8 mouse cellular contexts compared by ENCODE assay signal in genomic region chr1:69688118-69688517, GRCm38 (mm10). TPM values are rescaled to one million over a fixed set of nuclear protein-coding genes. Genes with fewer than 3 reads are reported as not detected.
DNase-seq lines count a peak whose midpoint lies in the region; ATAC-seq and TF ChIP-seq lines count a peak whose summit lies in the region.

No protein-coding gene starts in this region.

- 2% methylated on average over 4 of the region's 4 CpGs for WGBS in heart, embryonic 15.5 days
- WGBS in liver, embryonic 16.5 days (ENCODE audit: insufficient replicate concordance), result 7% methylated on average over 4 of the region's 4 CpGs

- peak overlapping the region; percentile 82 for H3K4me2 ChIP-seq in heart, embryonic 15.5 days
- H3K4me2 ChIP-seq in liver, embryonic 16.5 days (ENCODE audit: low read depth, low read length), result peak overlapping the region; percentile 88

- ATAC-seq in heart, embryonic 15.5 days (replicated peaks; ENCODE audit: insufficient number of reproducible peaks, insufficient read depth, low FRiP score, low read depth), result no peak
- no peak for ATAC-seq in liver, embryonic 16.5 days (ENCODE audit: low read depth)

- H3K4me3 ChIP-seq in gastrocnemius, adult 2 months, result peak overlapping the region; percentile 94
- H3K4me3 ChIP-seq in heart, embryonic 15.5 days, result peak overlapping the region; percentile 67
- H3K4me3 ChIP-seq in liver, embryonic 16.5 days (ENCODE audit: low read depth, low read length), result peak overlapping the region; percentile 80

- TF ChIP-seq CTCF in gastrocnemius, adult 2 months (IDR thresholded peaks at IDR 0.05), result no peak

- H3K9me3 ChIP-seq in heart, embryonic 15.5 days (replicated peaks), result no peaks in the 10 kb centered on the region
- no peaks in the 10 kb centered on the region for H3K9me3 ChIP-seq in liver, embryonic 16.5 days (replicated peaks; ENCODE audit: control insufficient read depth, low read length)

- intact Hi-C loops in gastrocnemius, adult 2 months (cut with DNase I), result loop anchor here (5.0 kb wide), 3 partner anchors 46 to 446 kb away; no protein-coding TSS in a partner anchor

- H3K27ac ChIP-seq in gastrocnemius, adult 2 months, result peak overlapping the region; percentile 99
- peak overlapping the region; percentile 88; the same call in 1 of the 2 replicates for H3K27ac ChIP-seq in heart, embryonic 15.5 days
- H3K27ac ChIP-seq in liver, embryonic 16.5 days (ENCODE audit: low read length), result no peak overlapping the region

- peak overlapping the region; percentile 68 for H3K9ac ChIP-seq in heart, embryonic 15.5 days
- H3K9ac ChIP-seq in liver, embryonic 16.5 days (ENCODE audit: low read depth, low read length), result no peak overlapping the region

- peaks cover 8% of the 10 kb centered on the region for H3K4me1 ChIP-seq in heart, embryonic 15.5 days (replicated peaks)
- peaks cover 3% of the 10 kb centered on the region for H3K4me1 ChIP-seq in liver, embryonic 16.5 days (ENCODE audit: control insufficient read depth, low read depth, low read length)

- DNase-seq in gastrocnemius, adult 2 months, result no peak
- DNase-seq in gastrocnemius, postnatal 10 days, result no peak
- DNase-seq in adipocyte (ENCODE audit: low spot score), result peak; percentile 63
- DNase-seq in urinary bladder, postnatal 4 days (ENCODE audit: low spot score in 2 of 2), result no peak
- DNase-seq in lung, postnatal 36 days, result no peak
- no peak for DNase-seq in B cell, adult 2 months

- no peaks in the 10 kb centered on the region for H3K27me3 ChIP-seq in heart, embryonic 15.5 days
- peaks cover 5% of the 10 kb centered on the region for H3K27me3 ChIP-seq in liver, embryonic 16.5 days (ENCODE audit: control insufficient read depth, insufficient read depth, low read depth, low read length)

- H3K36me3 ChIP-seq in heart, embryonic 15.5 days, result no peaks in the 10 kb centered on the region
- H3K36me3 ChIP-seq in liver, embryonic 16.5 days (ENCODE audit: control insufficient read depth, insufficient read depth), result no peaks in the 10 kb centered on the region

RNA-seq across cellular contexts. Expression of gene Ikzf2, which starts 1.1 kb away (rescaled TPM):
- total RNA-seq in gastrocnemius, adult 2 months (2021), result 10 to 100 TPM; 15.0 to 24.4 TPM
- total RNA-seq in gastrocnemius, postnatal 10 days (2021), result 10 to 100 TPM in 1 of 2 experiments, 1 to 10 TPM in 1; 8.9 to 11.6 TPM
- 2.3 and 3.5 TPM in 2 replicates for polyA plus RNA-seq in heart, embryonic 15.5 days (2015; fragmentation: Nextera tagmentation; extraction: Ambion mirVana)
- 0.39 and 0.41 TPM in 2 replicates for polyA plus RNA-seq in liver, embryonic 16.5 days (2015; fragmentation: Nextera tagmentation; extraction: Ambion mirVana)
